Mouse (Mus musculus): ENCODE results near the gene Sgk2. TPM values are rescaled to one million over a fixed set of nuclear protein-coding genes. Genes with fewer than 3 reads are reported as not detected.
A peak's percentile ranks its signal among the peaks of the same experiment; 100 is the strongest.

Sgk2 gene
- polyA plus RNA-seq (2016; fragmentation: Nextera tagmentation; extraction: Ambion mirVana) = not detected in 2 replicates

DNA sequence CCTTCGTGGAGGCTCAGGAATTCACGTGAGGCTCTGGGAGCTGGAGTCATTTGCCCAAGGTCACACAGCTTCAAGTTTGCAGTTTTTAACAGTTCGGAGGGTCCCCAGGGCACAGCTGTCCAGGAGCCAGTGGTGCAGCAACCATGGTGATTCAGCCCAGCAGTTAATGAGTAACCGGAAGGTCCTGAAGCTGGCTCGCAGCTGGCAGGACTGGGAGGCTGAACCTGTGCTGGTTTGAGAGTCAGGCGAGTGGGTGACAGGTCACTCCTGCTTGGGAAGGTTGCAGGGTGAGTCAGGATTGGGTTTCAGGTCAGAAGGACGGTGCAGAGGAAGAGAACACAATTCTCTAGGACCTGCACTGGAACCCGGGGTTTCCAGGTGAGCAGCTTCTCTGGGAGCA lies at the start of gene Sgk2:
Gene Sgk2, plus strand, starts transcription at position 113 of the 400 bp plus-strand sequence.
- H3K9ac ChIP-seq (replicated peaks) = no peak within 1 kb of the TSS
- no peaks in the 10 kb centered on the region for H3K9me3 ChIP-seq
- no peak for ATAC-seq (ENCODE audit: insufficient number of reproducible peaks, insufficient read depth, low FRiP score, low TSS enrichment, low read depth)
- H3K27ac ChIP-seq = no peak within 1 kb of the TSS
- no peak within 1 kb of the TSS for H3K4me3 ChIP-seq (replicated peaks)
- 54% methylated on average over 8 of the region's 8 CpGs for WGBS
- no peak within 1 kb of the TSS for H3K4me2 ChIP-seq
- no peaks in the 10 kb centered on the region for H3K4me1 ChIP-seq (replicated peaks)
- H3K36me3 ChIP-seq = no peaks in the 10 kb centered on the region
- peaks cover 13% of the 10 kb centered on the region; the same call in 1 of the 2 replicates for H3K27me3 ChIP-seq

DNA sequence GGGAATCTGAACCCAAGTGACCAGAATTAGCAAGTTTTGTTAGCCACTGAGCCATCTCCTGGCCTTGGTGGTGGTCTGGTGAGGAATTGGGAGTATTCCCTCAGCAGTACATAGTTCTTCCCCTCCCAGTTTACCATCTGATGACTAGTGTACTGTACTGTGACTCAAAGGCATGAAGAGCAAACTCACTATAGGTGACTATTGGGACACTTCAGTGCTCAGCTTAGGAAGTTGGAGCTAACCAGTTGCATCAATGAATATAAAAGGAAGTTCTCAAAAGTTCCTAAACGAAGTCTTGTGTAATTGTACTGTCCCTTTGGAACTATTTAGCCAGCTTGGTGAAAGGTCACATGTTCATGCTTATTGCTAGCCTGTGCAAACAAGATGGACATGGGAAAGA lies 47.6 kb upstream of the Sgk2 start:
- Histone ChIP-seq H3K4me3 (replicated peaks) (no peak overlapping the region), H3K9ac (replicated peaks) (no peak overlapping the region), H3K4me1 (replicated peaks) (peaks cover 17% of the 10 kb centered on the region), H3K27me3 (peaks cover 24% of the 10 kb centered on the region), H3K36me3 (peaks cover 61% of the 10 kb centered on the region), H3K4me2 (no peak overlapping the region), H3K9me3 (no peaks in the 10 kb centered on the region), H3K27ac (no peak overlapping the region)
- no peak for ATAC-seq (ENCODE audit: insufficient number of reproducible peaks, insufficient read depth, low FRiP score, low TSS enrichment, low read depth)
- 79% methylated on average over 1 of the region's 1 CpGs for whole genome bisulfite sequencing

DNA sequence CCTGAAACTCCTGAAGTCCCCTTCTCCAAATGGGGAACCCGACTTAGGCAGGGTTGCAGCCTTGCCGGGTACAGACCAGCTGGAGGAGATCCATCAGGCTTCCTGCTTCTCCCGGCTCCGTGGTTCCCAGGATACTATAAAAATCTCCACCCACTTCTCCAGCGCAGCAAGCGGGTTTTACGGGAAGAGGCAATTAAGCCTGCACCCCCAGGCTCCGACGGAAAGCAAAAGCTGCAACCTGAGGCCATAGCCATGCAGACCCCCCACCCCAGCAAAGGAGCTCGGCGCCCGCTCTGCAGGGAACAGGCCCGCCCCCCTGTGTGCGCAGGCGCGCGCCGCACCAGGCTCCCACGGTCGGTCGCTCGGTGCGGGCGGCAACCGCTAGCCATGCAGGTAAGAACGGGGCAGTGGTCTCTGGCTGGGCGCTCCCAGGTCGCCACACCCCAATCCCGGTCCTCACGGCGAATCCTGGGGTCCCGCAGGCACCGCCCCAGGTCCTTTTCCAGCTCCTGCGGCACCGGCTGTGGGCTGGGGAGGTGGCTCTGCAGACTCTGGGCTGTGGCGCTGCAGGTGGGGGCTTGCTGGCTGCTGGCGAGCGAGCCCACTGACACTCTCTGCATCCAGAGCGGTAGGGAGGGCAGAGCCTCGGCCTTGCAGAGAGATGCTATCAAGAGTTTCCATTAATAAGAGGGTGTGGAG lies 43.8 kb upstream of the Sgk2 start, which contains the start of gene L3mbtl1:
Gene L3mbtl1, plus strand, starts transcription at position 325 of the 699 bp plus-strand sequence.
- Histone ChIP-seq H3K4me2 (peak within 1 kb of the TSS; percentile 97), H3K27ac (no peak within 1 kb of the TSS; the same call in 1 of the 2 replicates), H3K36me3 (peaks cover 25% of the 10 kb centered on the region), H3K4me1 (replicated peaks) (peaks cover 22% of the 10 kb centered on the region), H3K9me3 (peaks cover 2% of the 10 kb centered on the region; the same call in 1 of the 2 replicates), H3K4me3 (replicated peaks) (peak within 1 kb of the TSS; percentile 59), H3K27me3 (peaks cover 29% of the 10 kb centered on the region), H3K9ac (replicated peaks) (peak within 1 kb of the TSS; percentile 54)
- ATAC-seq (ENCODE audit: insufficient number of reproducible peaks, insufficient read depth, low FRiP score, low TSS enrichment, low read depth) = peak; percentile 66; the same call in 1 of the 2 replicates
- under 1% methylated on average over 40 of the region's 40 CpGs for WGBS

GRCm38 (mm10) chr2:162943931-162944330 lies 43.2 kb upstream of the Sgk2 start:
- no peak overlapping the region for H3K9ac ChIP-seq (replicated peaks)
- no peak for ATAC-seq (ENCODE audit: insufficient number of reproducible peaks, insufficient read depth, low FRiP score, low TSS enrichment, low read depth)
- peak overlapping the region; percentile 97 for H3K4me2 ChIP-seq
- WGBS = 5% methylated on average over 11 of the region's 11 CpGs
- no peak overlapping the region for H3K27ac ChIP-seq
- peaks cover 2% of the 10 kb centered on the region; the same call in 1 of the 2 replicates for H3K9me3 ChIP-seq
- H3K4me1 ChIP-seq (replicated peaks) = peaks cover 22% of the 10 kb centered on the region
- H3K27me3 ChIP-seq = peaks cover 33% of the 10 kb centered on the region
- peaks cover 19% of the 10 kb centered on the region for H3K36me3 ChIP-seq
- peak overlapping the region; percentile 59 for H3K4me3 ChIP-seq (replicated peaks)

GRCm38 (mm10) chr2:162946964-162947363 lies 40.2 kb upstream of the Sgk2 start:
- peaks cover 20% of the 10 kb centered on the region for H3K4me1 ChIP-seq (replicated peaks)
- no peaks in the 10 kb centered on the region for H3K36me3 ChIP-seq
- H3K4me3 ChIP-seq (replicated peaks) = no peak overlapping the region
- ATAC-seq (ENCODE audit: insufficient number of reproducible peaks, insufficient read depth, low FRiP score, low TSS enrichment, low read depth) = no peak
- peaks cover 2% of the 10 kb centered on the region; the same call in 1 of the 2 replicates for H3K9me3 ChIP-seq
- H3K27me3 ChIP-seq = peaks cover 23% of the 10 kb centered on the region
- no peak overlapping the region for H3K4me2 ChIP-seq
- H3K9ac ChIP-seq (replicated peaks) = no peak overlapping the region
- H3K27ac ChIP-seq = no peak overlapping the region
- 85% methylated on average over 5 of the region's 5 CpGs for WGBS

GRCm38 (mm10) chr2:162947736-162948135 lies 39.4 kb upstream of the Sgk2 start:
- no peak overlapping the region for H3K27ac ChIP-seq
- H3K9ac ChIP-seq (replicated peaks) = no peak overlapping the region
- no peak; the same call in 1 of the 2 replicates for ATAC-seq (ENCODE audit: insufficient number of reproducible peaks, insufficient read depth, low FRiP score, low TSS enrichment, low read depth)
- H3K27me3 ChIP-seq = peaks cover 23% of the 10 kb centered on the region
- peaks cover 2% of the 10 kb centered on the region; the same call in 1 of the 2 replicates for H3K9me3 ChIP-seq
- H3K4me1 ChIP-seq (replicated peaks) = peaks cover 18% of the 10 kb centered on the region
- H3K4me2 ChIP-seq = peak overlapping the region; percentile 50
- H3K4me3 ChIP-seq (replicated peaks) = peak overlapping the region; percentile 21
- H3K36me3 ChIP-seq = no peaks in the 10 kb centered on the region
- WGBS = 42% methylated on average over 15 of the region's 15 CpGs

DNA sequence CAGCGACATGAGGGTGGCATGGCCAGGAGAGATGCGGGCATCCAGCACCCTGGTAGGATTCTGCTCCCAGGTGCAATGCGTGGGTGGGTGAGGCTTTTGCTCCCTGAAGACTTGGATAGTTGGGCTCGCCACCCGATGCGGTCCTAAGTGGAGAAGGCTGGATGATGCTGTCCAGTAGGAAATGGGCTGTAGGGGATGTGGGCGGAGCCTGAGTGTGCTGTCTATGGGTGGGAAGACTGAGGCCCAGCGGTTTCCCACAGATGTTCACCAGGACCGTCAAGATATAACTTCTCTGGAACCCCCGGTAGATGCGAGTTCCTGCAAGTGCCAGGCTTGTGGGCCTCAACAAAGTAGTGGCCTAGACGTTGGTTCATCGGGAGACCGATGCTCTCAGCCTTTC lies 38.9 kb upstream of the Sgk2 start:
- Histone ChIP-seq H3K9ac (replicated peaks) (no peak overlapping the region), H3K4me2 (peak overlapping the region; percentile 50), H3K36me3 (no peaks in the 10 kb centered on the region), H3K27ac (no peak overlapping the region), H3K4me1 (replicated peaks) (peaks cover 13% of the 10 kb centered on the region), H3K9me3 (peaks cover 2% of the 10 kb centered on the region; the same call in 1 of the 2 replicates), H3K27me3 (peaks cover 22% of the 10 kb centered on the region), H3K4me3 (replicated peaks) (peak overlapping the region; percentile 21)
- 57% methylated on average over 14 of the region's 14 CpGs for WGBS
- ATAC-seq (ENCODE audit: insufficient number of reproducible peaks, insufficient read depth, low FRiP score, low TSS enrichment, low read depth) = no peak

GRCm38 (mm10) chr2:162950776-162951175 lies 36.4 kb upstream of the Sgk2 start:
- no peaks in the 10 kb centered on the region for H3K9me3 ChIP-seq
- no peak overlapping the region for H3K4me3 ChIP-seq (replicated peaks)
- H3K27me3 ChIP-seq = 0 out of 2 replicates have a peak, but pooled peaks cover 7% of the 10 kb centered on the region
- ATAC-seq (ENCODE audit: insufficient number of reproducible peaks, insufficient read depth, low FRiP score, low TSS enrichment, low read depth) = no peak
- H3K36me3 ChIP-seq = no peaks in the 10 kb centered on the region
- WGBS = 87% methylated on average over 2 of the region's 2 CpGs
- 0 out of 2 replicates have a peak, but pooled peaks cover 5% of the 10 kb centered on the region for H3K4me1 ChIP-seq (replicated peaks)
- no peak overlapping the region for H3K9ac ChIP-seq (replicated peaks)
- H3K27ac ChIP-seq = no peak overlapping the region
- H3K4me2 ChIP-seq = no peak overlapping the region

DNA sequence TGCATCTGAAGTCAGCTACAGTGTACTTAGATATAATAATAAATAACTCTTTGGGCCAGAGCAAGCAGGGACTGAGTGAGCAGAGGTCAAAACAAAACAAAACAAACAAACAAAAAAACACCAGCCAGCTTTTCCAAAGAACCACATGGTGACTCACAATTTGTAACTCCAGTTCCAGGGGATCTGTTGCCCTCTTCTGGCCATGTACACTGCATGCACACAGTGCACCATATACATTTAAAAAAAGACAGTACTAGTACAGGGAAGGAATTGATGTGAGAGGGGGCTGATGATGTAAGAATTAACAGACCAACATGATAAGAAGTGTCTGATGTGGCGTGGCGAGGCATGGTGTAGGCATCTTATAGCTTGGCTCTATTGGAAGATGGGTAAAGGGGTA lies 30.3 kb upstream of the Sgk2 start:
- H3K9ac ChIP-seq (replicated peaks) = no peak overlapping the region
- ATAC-seq (ENCODE audit: insufficient number of reproducible peaks, insufficient read depth, low FRiP score, low TSS enrichment, low read depth) = no peak
- no peak overlapping the region for H3K4me2 ChIP-seq
- no peaks in the 10 kb centered on the region for H3K36me3 ChIP-seq
- H3K27me3 ChIP-seq = no peaks in the 10 kb centered on the region
- no peak overlapping the region for H3K27ac ChIP-seq
- no peaks in the 10 kb centered on the region for H3K4me1 ChIP-seq (replicated peaks)
- H3K9me3 ChIP-seq = no peaks in the 10 kb centered on the region
- H3K4me3 ChIP-seq (replicated peaks) = no peak overlapping the region
- WGBS = 88% methylated on average over 2 of the region's 2 CpGs

GRCm38 (mm10) chr2:162961321-162961720 lies 25.8 kb upstream of the Sgk2 start:
- Histone ChIP-seq H3K4me1 (replicated peaks) (no peaks in the 10 kb centered on the region), H3K9me3 (no peaks in the 10 kb centered on the region), H3K9ac (replicated peaks) (no peak overlapping the region), H3K27ac (no peak overlapping the region), H3K36me3 (no peaks in the 10 kb centered on the region), H3K4me2 (no peak overlapping the region), H3K27me3 (no peaks in the 10 kb centered on the region), H3K4me3 (replicated peaks) (no peak overlapping the region)
- WGBS = 63% methylated on average over 9 of the region's 10 CpGs
- ATAC-seq (ENCODE audit: insufficient number of reproducible peaks, insufficient read depth, low FRiP score, low TSS enrichment, low read depth) = no peak

DNA sequence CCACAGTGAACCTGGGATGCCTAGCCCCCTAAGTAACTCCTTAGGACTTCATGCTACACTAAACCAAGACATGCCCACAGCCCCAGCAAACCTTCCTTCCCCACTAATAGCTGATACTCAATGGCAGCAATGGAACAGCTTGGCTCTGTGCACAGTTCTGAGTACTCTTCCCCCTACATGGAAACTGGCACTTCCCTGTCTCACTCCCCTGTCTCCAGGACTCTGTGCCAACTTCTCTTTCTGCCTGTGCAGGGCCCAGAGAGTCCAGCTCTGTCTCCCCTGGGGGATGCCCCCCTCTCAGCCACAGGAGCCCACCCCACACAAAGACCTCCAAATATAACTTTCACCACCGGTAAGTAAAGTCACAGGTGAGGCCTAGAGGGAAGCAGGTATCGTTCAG lies 20.4 kb upstream of the Sgk2 start:
- H3K36me3 ChIP-seq = no peaks in the 10 kb centered on the region
- H3K4me2 ChIP-seq = no peak overlapping the region
- no peak overlapping the region for H3K9ac ChIP-seq (replicated peaks)
- H3K4me3 ChIP-seq (replicated peaks) = no peak overlapping the region
- H3K27me3 ChIP-seq = 0 out of 2 replicates have a peak, but pooled peaks cover 5% of the 10 kb centered on the region
- no peaks in the 10 kb centered on the region for H3K4me1 ChIP-seq (replicated peaks)
- no peaks in the 10 kb centered on the region for H3K9me3 ChIP-seq
- 81% methylated on average over 2 of the region's 2 CpGs for WGBS
- H3K27ac ChIP-seq = no peak overlapping the region
- ATAC-seq (ENCODE audit: insufficient number of reproducible peaks, insufficient read depth, low FRiP score, low TSS enrichment, low read depth) = no peak
